Mouse (Mus musculus) E14TG2a.4 (cell line): ENCODE measurements at regions not wholly inside any gene's neighbourhood (a gene's known extent, or its start where the extent isn't known, plus 50 kb on each side); places are given as distances from the start of the nearest gene placed in this dataset.

Experiments used
- CTCF ChIP-seq: conservative IDR thresholded peaks from 2 replicates; pipeline ENCODE4 v1.5.1; 2014; ENCODE audit warnings: low read length
- NANOG ChIP-seq: IDR thresholded peaks from 2 replicates; pipeline ENCODE4 v1.6.1; 2014; ENCODE audit warnings: borderline replicate concordance, low read length, mixed read lengths
- POU5F1 ChIP-seq: IDR thresholded peaks from 2 replicates; pipeline ENCODE4 v1.6.1; 2014; ENCODE audit warnings: low read length, borderline replicate concordance

DNA sequence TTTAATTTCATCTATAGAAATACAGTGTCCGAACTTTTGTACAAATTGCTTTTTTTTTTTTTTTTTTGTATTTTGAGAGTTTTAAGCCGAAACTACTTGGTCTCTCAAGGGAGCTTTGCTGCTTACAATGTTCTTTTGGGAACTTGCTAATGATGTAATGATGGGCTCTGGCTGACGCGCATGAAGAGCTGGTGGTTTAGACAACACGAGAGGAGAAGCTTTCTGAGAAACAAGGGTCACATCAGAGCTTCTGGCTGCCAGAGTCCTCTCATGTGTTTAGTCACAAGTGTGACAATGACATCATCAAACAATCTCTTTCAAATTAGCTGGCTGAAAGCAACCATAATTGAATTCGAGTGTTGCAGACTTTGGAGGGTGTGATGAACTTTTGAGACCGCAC, 98.9 kb upstream of the Npvf start:
- TF ChIP-seq CTCF (no peak), NANOG (no peak), POU5F1 (no peak)
